Mouse (Mus musculus): ENCODE measurements around the gene Tspan3. TPM values are rescaled to one million over a fixed set of nuclear protein-coding genes. Genes with fewer than 3 reads are reported as not detected.

The Tspan3 gene
- total RNA-seq, 2 experiments from 2014 or later = 86.1 to 122 TPM

- DNase-seq = no peak
- H3K4me3 ChIP-seq = no peak overlapping the region
- H3K27ac ChIP-seq = no peak overlapping the region
- intact Hi-C loops (cut with DNase I) = no loop called here
- no peak for TF ChIP-seq CTCF (IDR thresholded peaks at IDR 0.05)
These were observed 40.7 kb downstream of the Tspan3 start for GRCm38 (mm10) chr9:56124561-56124960.

- TF ChIP-seq CTCF (IDR thresholded peaks at IDR 0.05) = no peak
- intact Hi-C loops (cut with DNase I) = no loop called here
These were observed 41.7 kb downstream of the Tspan3 start for GRCm38 (mm10) chr9:56123613-56124012.

DNA sequence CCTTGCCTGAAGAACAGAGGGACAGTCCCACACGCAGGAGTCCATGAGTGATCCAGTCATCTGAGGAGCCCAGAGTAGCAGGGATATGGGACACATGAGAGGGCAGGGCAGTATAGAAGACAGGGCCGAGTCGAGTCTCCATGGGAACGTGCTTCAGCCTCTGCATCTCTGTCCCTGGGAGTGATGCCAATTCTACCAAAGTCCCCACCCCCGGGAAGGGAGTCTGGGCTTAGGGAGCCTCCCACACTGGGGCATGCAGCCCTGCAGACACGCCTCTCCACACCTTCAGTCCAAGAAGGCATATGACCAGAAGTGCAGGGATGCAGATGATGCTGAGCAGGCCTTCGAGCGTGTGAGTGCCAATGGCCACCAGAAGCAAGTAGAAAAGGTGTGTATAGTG lies 42.3 kb downstream of the Tspan3 start:
- intact Hi-C loops (cut with DNase I) = no loop called here
- H3K27ac ChIP-seq = no peak overlapping the region
- H3K4me3 ChIP-seq = no peak overlapping the region
- TF ChIP-seq CTCF (IDR thresholded peaks at IDR 0.05) = no peak
- DNase-seq = peak; percentile 16

More at GRCm38 (mm10) chr9:56123613-56124012, 41.7 kb downstream of the Tspan3 start:
- Histone ChIP-seq H3K4me3 (no peak overlapping the region), H3K27ac (no peak overlapping the region)
- DNase-seq = peak; percentile 20

DNA sequence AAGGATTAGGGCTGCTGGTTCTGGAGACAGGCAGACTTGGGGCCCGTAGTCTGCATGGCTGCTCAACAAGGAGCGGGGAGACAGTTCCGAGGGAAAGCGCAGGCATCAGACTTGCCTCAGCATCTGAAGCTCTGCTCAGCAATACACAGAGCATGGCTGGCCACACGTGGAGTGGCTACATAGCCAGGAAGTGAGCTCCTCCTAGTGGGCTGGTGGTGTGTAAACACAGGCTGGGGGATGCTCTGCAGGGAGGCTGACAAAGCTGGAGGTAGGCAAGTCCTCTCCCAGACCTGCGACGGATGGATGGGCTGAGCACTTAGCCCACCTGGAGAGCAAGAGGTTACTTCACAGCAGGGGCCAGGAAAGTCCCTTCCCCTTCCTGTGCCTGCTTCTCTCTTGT lies 44.2 kb downstream of the Tspan3 start:
- Histone ChIP-seq H3K4me3 (no peak overlapping the region), H3K27ac (no peak overlapping the region)
- TF ChIP-seq CTCF (IDR thresholded peaks at IDR 0.05) = peak; percentile 50
- peak; percentile 53 for DNase-seq
- intact Hi-C loops (cut with DNase I) = no loop called here

GRCm38 (mm10) chr9:56119651-56120050 lies 45.6 kb downstream of the Tspan3 start:
- intact Hi-C loops (cut with DNase I) = loop anchor here (5.0 kb wide), 2 partner anchors 78 to 433 kb away; no protein-coding TSS in a partner anchor
- peak; percentile 12 for DNase-seq
- Histone ChIP-seq H3K4me3 (no peak overlapping the region), H3K27ac (no peak overlapping the region)
- no peak for TF ChIP-seq CTCF (IDR thresholded peaks at IDR 0.05)

GRCm38 (mm10) chr9:56118582-56118981 lies 46.7 kb downstream of the Tspan3 start:
- DNase-seq = peak; percentile 68
- no peak; the same call in 1 of the 2 replicates for TF ChIP-seq CTCF (IDR thresholded peaks at IDR 0.05)
- peak overlapping the region; percentile 69 for H3K4me3 ChIP-seq

DNA sequence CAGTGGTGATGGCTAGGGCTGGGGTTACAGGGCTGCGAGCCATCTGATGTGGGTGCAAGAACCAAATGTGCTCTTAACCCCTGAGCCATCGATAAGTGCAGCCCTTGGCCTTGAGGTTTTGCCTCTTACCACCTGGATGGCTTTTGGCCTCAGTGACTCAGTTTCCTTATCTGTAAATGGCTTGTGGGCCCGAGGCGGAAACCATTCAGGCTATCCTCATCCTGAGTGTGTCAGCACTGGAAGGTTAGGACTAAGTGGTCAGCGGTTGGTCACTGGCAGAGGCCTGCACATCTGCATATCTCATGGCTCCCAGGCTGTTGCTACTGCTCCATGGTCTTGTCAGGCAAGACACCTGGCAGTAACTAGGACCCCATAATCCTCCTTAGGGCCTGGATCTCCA lies 47.2 kb downstream of the Tspan3 start:
- peak; percentile 3 for DNase-seq
- intact Hi-C loops (cut with DNase I) = loop anchor here (5.0 kb wide), 2 partner anchors 79 to 434 kb away; no protein-coding TSS in a partner anchor
- TF ChIP-seq CTCF (IDR thresholded peaks at IDR 0.05) = no peak
- H3K4me3 ChIP-seq = no peak overlapping the region
- H3K27ac ChIP-seq = no peak overlapping the region

More at GRCm38 (mm10) chr9:56118582-56118981, 46.7 kb downstream of the Tspan3 start:
- intact Hi-C loops (cut with DNase I) = loop anchor here (5.0 kb wide), 2 partner anchors 79 to 434 kb away; no protein-coding TSS in a partner anchor
- peak overlapping the region; percentile 24; the same call in 1 of the 2 replicates for H3K27ac ChIP-seq

DNA sequence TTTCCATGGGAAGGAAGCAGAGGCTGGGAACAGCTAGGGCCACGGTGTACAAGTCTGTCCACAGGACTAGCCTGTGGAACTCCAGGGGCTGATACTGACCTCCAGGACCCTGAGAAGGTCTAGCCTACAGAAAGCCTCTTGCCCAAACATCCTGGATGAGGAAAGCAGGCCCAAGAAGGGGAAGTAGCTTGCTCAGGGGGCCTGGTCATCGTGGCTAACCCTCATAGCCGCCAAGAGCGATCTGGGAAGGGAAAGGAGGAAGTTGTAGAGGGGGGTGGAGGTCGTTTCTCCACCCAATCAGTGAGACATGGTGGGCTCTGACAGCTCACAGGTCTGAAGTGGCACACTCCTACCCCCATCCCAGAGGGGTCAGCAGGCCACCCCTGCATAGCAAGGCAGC lies 57.1 kb downstream of the Tspan3 start:
- no peak for DNase-seq
- Histone ChIP-seq H3K4me3 (no peak overlapping the region), H3K27ac (0 out of 2 replicates have a peak overlapping the region, but pooled peaks have one; percentile 8)
- no peak for TF ChIP-seq CTCF (IDR thresholded peaks at IDR 0.05)
- intact Hi-C loops (cut with DNase I) = no loop called here

DNA sequence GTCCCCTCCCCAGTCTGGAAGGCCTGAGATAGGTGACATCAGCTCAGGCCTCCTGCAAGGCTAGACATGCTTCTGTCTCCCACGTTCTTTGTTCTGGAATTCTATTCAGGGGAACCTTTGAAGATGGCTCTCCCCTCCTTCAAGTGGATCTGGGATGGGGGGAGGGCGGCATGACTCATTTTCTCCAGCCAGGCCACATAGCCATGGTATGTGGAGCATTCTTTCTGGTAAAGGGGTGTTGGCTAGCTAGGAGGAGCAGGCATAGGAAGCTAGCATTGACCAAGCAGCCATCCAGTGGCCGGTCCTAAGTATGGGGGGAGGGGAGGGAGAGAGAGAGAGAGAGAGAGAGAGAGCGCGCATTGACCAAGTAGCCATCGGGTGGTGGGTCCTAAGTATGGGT lies 57.8 kb downstream of the Tspan3 start:
- Histone ChIP-seq H3K27ac (no peak overlapping the region), H3K4me3 (no peak overlapping the region)
- DNase-seq = no peak
- no peak for TF ChIP-seq CTCF (IDR thresholded peaks at IDR 0.05)
- intact Hi-C loops (cut with DNase I) = no loop called here

DNA sequence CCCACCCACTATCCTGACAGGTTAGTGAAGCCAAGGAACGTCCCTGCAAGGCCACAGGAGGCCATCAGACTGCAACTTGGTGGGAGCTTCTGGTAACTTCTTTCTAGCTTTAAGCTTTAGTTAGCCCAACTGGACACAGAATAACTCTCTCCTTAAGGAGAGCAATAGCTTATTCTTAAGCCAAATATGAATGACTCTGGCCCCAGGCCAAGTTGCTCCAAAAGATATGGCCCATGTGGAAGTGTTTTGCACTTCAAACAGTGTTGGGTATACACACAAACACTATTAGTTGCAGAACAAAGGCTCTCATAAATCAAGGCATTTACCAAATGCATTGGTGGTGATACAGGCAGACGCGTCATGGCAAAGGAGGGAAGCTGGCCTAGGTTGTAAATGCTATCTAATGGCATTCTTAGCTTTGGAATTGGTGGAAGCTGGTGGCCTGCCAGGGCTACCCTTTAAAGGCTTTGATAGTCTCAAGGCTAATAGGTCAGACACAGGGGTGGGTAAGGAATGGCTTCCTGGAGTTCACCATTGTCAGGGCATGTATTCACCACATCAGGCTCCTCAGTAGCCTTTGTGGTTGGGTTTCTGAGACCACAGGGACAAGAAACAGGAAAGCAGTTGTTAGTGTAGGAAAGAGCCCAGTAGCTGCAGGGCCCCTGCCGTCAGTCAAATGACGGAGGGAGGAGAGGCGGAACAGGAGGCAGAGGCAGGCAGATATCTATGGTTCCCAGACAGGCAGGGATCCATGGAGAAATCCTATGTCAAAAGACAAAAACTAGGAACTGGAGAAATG lies 58.8 kb downstream of the Tspan3 start:
- DNase-seq = no peak
- intact Hi-C loops (cut with DNase I) = no loop called here
- no peak overlapping the region for H3K4me3 ChIP-seq
- H3K27ac ChIP-seq = no peak overlapping the region
- no peak for TF ChIP-seq CTCF (IDR thresholded peaks at IDR 0.05)

DNA sequence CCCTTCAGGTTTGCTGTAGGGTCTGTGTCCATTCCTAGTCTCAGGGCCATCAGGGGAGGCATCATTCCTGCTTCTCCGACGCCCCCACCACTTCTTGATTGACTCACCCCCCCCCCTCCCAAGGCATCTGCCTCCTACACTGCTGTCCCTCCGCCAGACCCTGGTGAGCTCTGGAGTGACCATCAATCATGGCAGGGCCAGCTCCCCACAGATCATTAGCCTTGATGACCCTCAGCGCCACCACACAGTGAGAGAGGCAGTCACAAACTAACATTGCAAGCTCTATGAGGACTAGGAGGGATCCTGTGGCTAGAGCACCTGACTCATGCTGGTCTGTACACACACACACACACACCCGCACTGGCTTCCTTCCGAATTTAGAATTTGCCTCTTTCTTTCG lies 60.4 kb downstream of the Tspan3 start:
- DNase-seq = no peak

GRCm38 (mm10) chr9:56101022-56101421 lies 64.3 kb downstream of the Tspan3 start:
- Histone ChIP-seq H3K27ac (no peak overlapping the region), H3K4me3 (no peak overlapping the region)
- TF ChIP-seq CTCF (IDR thresholded peaks at IDR 0.05) = no peak
- intact Hi-C loops (cut with DNase I) = no loop called here
- no peak for DNase-seq

More for the DNA sequence above, 60.4 kb downstream of the Tspan3 start:
- intact Hi-C loops (cut with DNase I) = no loop called here
- Histone ChIP-seq H3K27ac (no peak overlapping the region), H3K4me3 (no peak overlapping the region)
- TF ChIP-seq CTCF (IDR thresholded peaks at IDR 0.05) = no peak

DNA sequence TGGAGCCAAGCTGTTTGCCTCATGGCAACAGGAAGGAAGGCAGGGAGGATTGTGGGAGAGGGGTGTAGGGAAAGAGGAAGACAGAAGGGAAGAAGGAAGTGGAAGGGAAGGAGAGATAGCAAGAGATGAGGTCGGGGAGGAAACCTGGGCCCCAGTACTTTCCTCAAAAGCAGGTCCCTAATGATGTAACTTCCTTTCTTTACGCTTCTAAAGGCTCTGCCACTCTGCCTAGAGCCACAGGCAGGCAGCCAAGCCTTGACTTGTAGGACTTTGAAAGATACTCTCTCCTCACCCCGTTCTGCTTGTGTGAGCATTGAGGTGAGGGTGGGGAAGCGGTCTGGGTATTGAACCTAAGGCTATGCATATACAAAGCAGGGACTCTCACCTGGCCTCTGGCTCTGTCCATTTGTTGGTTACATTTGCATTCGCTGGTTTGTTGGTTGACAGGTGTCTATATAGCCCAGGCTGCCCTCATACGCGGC lies 65.2 kb downstream of the Tspan3 start:
- no peak for TF ChIP-seq CTCF (IDR thresholded peaks at IDR 0.05)
- Histone ChIP-seq H3K4me3 (no peak overlapping the region), H3K27ac (no peak overlapping the region)
- intact Hi-C loops (cut with DNase I) = no loop called here
- DNase-seq = no peak
